Comparison of ENCODE assay signal across 22 mouse cellular contexts in the genomic region with DNA sequence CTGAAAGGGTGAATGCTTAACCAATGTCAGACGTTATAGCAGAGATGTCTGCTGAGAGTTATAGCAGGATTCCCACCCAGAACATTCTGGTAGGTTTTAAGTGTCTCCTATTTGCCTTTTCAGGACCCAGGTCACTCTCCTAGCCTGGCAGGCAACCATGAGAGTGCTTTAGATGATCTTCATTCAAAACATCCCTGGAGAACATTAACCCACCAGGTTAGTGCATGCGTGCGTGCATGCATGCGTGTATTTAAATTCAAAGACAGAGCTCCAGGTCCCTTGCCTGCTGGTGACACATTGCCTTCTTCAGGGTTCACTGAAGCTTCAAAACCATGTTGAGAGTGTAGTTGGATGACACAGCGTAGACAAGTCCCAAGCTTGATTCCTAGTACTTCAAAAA. TPM values are rescaled to one million over a fixed set of nuclear protein-coding genes. Genes with fewer than 3 reads are reported as not detected.
"Had no signal": no experiment of that assay in that cellular context is flagged by ENCODE, and none has a peak within 500 bp of the region (broad histone marks: within the 10 kb centered on the region; RNA-seq: fewer than 3 reads in every experiment).

No protein-coding gene starts in this region.

- H3K36me3 ChIP-seq: limb, embryonic 12.5 days; limb, embryonic 15.5 days; lung, embryonic 15.5 days; midbrain, embryonic 10.5 days; midbrain, embryonic 13.5 days; neural tube, embryonic 13.5 days; stomach, embryonic 15.5 days had no signal

- H3K27ac ChIP-seq: limb, embryonic 12.5 days; limb, embryonic 15.5 days; liver, embryonic 14.5 days; lung, embryonic 15.5 days; midbrain, embryonic 10.5 days; midbrain, embryonic 13.5 days; neural tube, embryonic 13.5 days; stomach, embryonic 15.5 days had no signal

- H3K9me3 ChIP-seq: limb, embryonic 12.5 days; limb, embryonic 15.5 days; lung, embryonic 15.5 days; midbrain, embryonic 10.5 days; midbrain, embryonic 13.5 days; neural tube, embryonic 13.5 days; stomach, embryonic 15.5 days had no signal

- H3K4me2 ChIP-seq: limb, embryonic 12.5 days; limb, embryonic 15.5 days; liver, embryonic 11.5 days; lung, embryonic 15.5 days; midbrain, embryonic 13.5 days; neural tube, embryonic 13.5 days; stomach, embryonic 15.5 days had no signal

- H3K4me3 ChIP-seq: limb, embryonic 12.5 days; limb, embryonic 15.5 days; lung, embryonic 15.5 days; megakaryocyte, embryonic 14.5 days; midbrain, embryonic 10.5 days; midbrain, embryonic 13.5 days; myocyte; neural tube, embryonic 13.5 days; stomach, embryonic 15.5 days had no signal

- ATAC-seq: intestine, postnatal 0 days; liver, postnatal 0 days; midbrain, embryonic 13.5 days; midbrain, embryonic 16.5 days had no signal

- H3K4me1 ChIP-seq: limb, embryonic 12.5 days; limb, embryonic 15.5 days; lung, embryonic 15.5 days; megakaryocyte, embryonic 14.5 days; midbrain, embryonic 10.5 days; midbrain, embryonic 13.5 days; neural tube, embryonic 13.5 days; stomach, embryonic 15.5 days had no signal

- H3K9ac ChIP-seq: limb, embryonic 12.5 days; limb, embryonic 15.5 days; liver, embryonic 14.5 days; liver, postnatal 0 days; lung, embryonic 15.5 days; midbrain, embryonic 13.5 days; neural tube, embryonic 13.5 days; stomach, embryonic 15.5 days had no signal

- H3K27me3 ChIP-seq: limb, embryonic 12.5 days; limb, embryonic 15.5 days; lung, embryonic 15.5 days; midbrain, embryonic 13.5 days; neural tube, embryonic 13.5 days; stomach, embryonic 15.5 days had no signal

- DNase-seq: left cerebral cortex, postnatal 4 days; liver, postnatal 0 days; lung, postnatal 10 days; lung, postnatal 36 days; retina, postnatal 1 day; right cerebral cortex, postnatal 25 days; spleen, adult 18-20 months; thymus, postnatal 25 days had no signal

RNA-seq across cellular contexts. Expression of a gene that starts 47.8 kb away (rescaled TPM):
- total RNA-seq: neutrophil, adult 5-6 weeks had no signal
- polyA plus RNA-seq: liver, embryonic 11.5 days; myocyte had no signal
